Mouse (Mus musculus): ENCODE results near the gene 1700017D01Rik.
"Not testable (repeated sequence)": the region's sequence is repeated elsewhere in the genome, so short reads cannot be mapped to it uniquely, and the experiment has no call there.

The 1700017D01Rik gene
- long read RNA-seq, experiment 1 = 0 reads
- long read RNA-seq, experiment 2 = 0 reads

GRCm38 (mm10) chr19:11130776-11131175 is at the start of gene 1700017D01Rik:
1700017D01Rik (minus strand) TSS chr19:11130876.
- intact Hi-C loops (cut with DNase I) = not testable (repeated sequence)

- intact Hi-C loops (cut with DNase I) = no loop called here
These were observed 46.8 kb upstream of the 1700017D01Rik start for GRCm38 (mm10) chr19:11177464-11177863.

- intact Hi-C loops (cut with DNase I) = no loop called here
These were observed 34.5 kb upstream of the 1700017D01Rik start, which contains the start of gene 1700025F22Rik for GRCm38 (mm10) chr19:11165172-11165571. 1700025F22Rik (minus strand) TSS chr19:11165320.

GRCm38 (mm10) chr19:11157890-11158289 is 27.2 kb upstream of the 1700017D01Rik start:
- intact Hi-C loops (cut with DNase I) = not testable (repeated sequence)

- intact Hi-C loops (cut with DNase I) = no loop called here
These were observed 4.7 kb upstream of the 1700017D01Rik start for GRCm38 (mm10) chr19:11135336-11135735.

- intact Hi-C loops (cut with DNase I) = no loop called here
These were observed 4.2 kb upstream of the 1700017D01Rik start for GRCm38 (mm10) chr19:11134852-11135251.

GRCm38 (mm10) chr19:11129702-11130101 is 974 bp downstream of the 1700017D01Rik start:
- intact Hi-C loops (cut with DNase I) = no loop called here

GRCm38 (mm10) chr19:11121016-11121420 is 9.7 kb downstream of the 1700017D01Rik start:
- intact Hi-C loops (cut with DNase I) = not testable (repeated sequence)

- intact Hi-C loops (cut with DNase I) = no loop called here
These were observed 11.3 kb downstream of the 1700017D01Rik start for GRCm38 (mm10) chr19:11119338-11119737.

GRCm38 (mm10) chr19:11107746-11108145 is 22.9 kb downstream of the 1700017D01Rik start:
- intact Hi-C loops (cut with DNase I) = no loop called here

- intact Hi-C loops (cut with DNase I) = no loop called here
These were observed 28.8 kb downstream of the 1700017D01Rik start for GRCm38 (mm10) chr19:11101880-11102279.

GRCm38 (mm10) chr19:11098401-11098800 is 32.3 kb downstream of the 1700017D01Rik start:
- intact Hi-C loops (cut with DNase I) = no loop called here

- intact Hi-C loops (cut with DNase I) = not testable (repeated sequence)
These were observed 38.5 kb downstream of the 1700017D01Rik start for GRCm38 (mm10) chr19:11092131-11092530.

GRCm38 (mm10) chr19:11080934-11081333 is 49.7 kb downstream of the 1700017D01Rik start, which contains the start of gene Ms4a8a:
Ms4a8a (minus strand) TSS chr19:11081102.
- intact Hi-C loops (cut with DNase I) = no loop called here

- intact Hi-C loops (cut with DNase I) = no loop called here
These were observed 60.3 kb downstream of the 1700017D01Rik start for GRCm38 (mm10) chr19:11070364-11070763.

GRCm38 (mm10) chr19:11065202-11065875 is 65.3 kb downstream of the 1700017D01Rik start:
- intact Hi-C loops (cut with DNase I) = no loop called here

GRCm38 (mm10) chr19:11060900-11061299 is 69.8 kb downstream of the 1700017D01Rik start:
- intact Hi-C loops (cut with DNase I) = no loop called here

GRCm38 (mm10) chr19:11059967-11060366 is 70.7 kb downstream of the 1700017D01Rik start:
- intact Hi-C loops (cut with DNase I) = no loop called here

- intact Hi-C loops (cut with DNase I) = not testable (repeated sequence)
These were observed 75.0 kb downstream of the 1700017D01Rik start for GRCm38 (mm10) chr19:11055700-11056099.

- intact Hi-C loops (cut with DNase I) = no loop called here
These were observed 77.4 kb downstream of the 1700017D01Rik start for GRCm38 (mm10) chr19:11053277-11053676.

GRCm38 (mm10) chr19:11052877-11053276 is 77.8 kb downstream of the 1700017D01Rik start:
- intact Hi-C loops (cut with DNase I) = no loop called here

GRCm38 (mm10) chr19:11050286-11050685 is 80.4 kb downstream of the 1700017D01Rik start:
- intact Hi-C loops (cut with DNase I) = no loop called here

GRCm38 (mm10) chr19:11049426-11049825 is 81.2 kb downstream of the 1700017D01Rik start:
- intact Hi-C loops (cut with DNase I) = no loop called here

Measured in adrenal gland (tissue).